Mouse (Mus musculus) right cerebral cortex, postnatal 36 days (tissue): ENCODE results near the gene Anks6.

ENCODE experiments used
- DNase-seq, 2 experiments: peaks; one replicate each; pipeline ENCODE4 v3.0.0; 2022; ENCODE audit warnings: low spot score in 2 of 2, mixed read lengths in 1 of 2

The Anks6 gene

GRCm38 (mm10) chr4:47046974-47047373, 10.3 kb downstream of the Anks6 start:
- DNase-seq: no peak

- DNase-seq: no peak
These were observed 13.4 kb downstream of the Anks6 start for GRCm38 (mm10) chr4:47043866-47044265.

GRCm38 (mm10) chr4:47039586-47039985, 17.6 kb downstream of the Anks6 start:
- no peak for DNase-seq

- peak; percentile 57 to 63 for DNase-seq
These were observed 19.9 kb downstream of the Anks6 start for GRCm38 (mm10) chr4:47037321-47037657.

GRCm38 (mm10) chr4:47036486-47037320, 20.5 kb downstream of the Anks6 start:
- DNase-seq: no peak

GRCm38 (mm10) chr4:47035536-47035935, 21.7 kb downstream of the Anks6 start:
- DNase-seq: no peak

- DNase-seq: no peak
These were observed 25.1 kb downstream of the Anks6 start for GRCm38 (mm10) chr4:47032171-47032570.

GRCm38 (mm10) chr4:47028791-47029190, 28.4 kb downstream of the Anks6 start:
- no peak for DNase-seq

- no peak for DNase-seq
These were observed 33.3 kb downstream of the Anks6 start for GRCm38 (mm10) chr4:47023949-47024348.

GRCm38 (mm10) chr4:47022804-47023603, 34.2 kb downstream of the Anks6 start:
- no peak for DNase-seq

GRCm38 (mm10) chr4:47020563-47020962, 36.7 kb downstream of the Anks6 start:
- DNase-seq: no peak

GRCm38 (mm10) chr4:47015156-47015555, 42.1 kb downstream of the Anks6 start:
- DNase-seq: no peak

- no peak for DNase-seq
These were observed 44.8 kb downstream of the Anks6 start for GRCm38 (mm10) chr4:47012476-47012875.

- peak in 1 of 2 experiments; percentile 65 for DNase-seq
These were observed 46.6 kb downstream of the Anks6 start for GRCm38 (mm10) chr4:47010400-47011231.

GRCm38 (mm10) chr4:47000626-47001395, 56.4 kb downstream of the Anks6 start:
- DNase-seq: no peak

GRCm38 (mm10) chr4:46997969-46998368, 59.3 kb downstream of the Anks6 start:
- DNase-seq: no peak

- DNase-seq: no peak
These were observed 64.3 kb downstream of the Anks6 start for GRCm38 (mm10) chr4:46992827-46993473.

- peak in 1 of 2 experiments; percentile 37 for DNase-seq
These were observed 65.3 kb downstream of the Anks6 start for GRCm38 (mm10) chr4:46991959-46992316.

- DNase-seq: peak; percentile 70 to 78
These were observed 65.9 kb downstream of the Anks6 start, which contains the start of gene Gabbr2 for GRCm38 (mm10) chr4:46991016-46991958. TSS of gene Gabbr2 (minus strand) at chr4:46991873.
